Mouse (Mus musculus) cerebellum, adult (tissue): ENCODE data around the gene Mef2b.

Experiments used
- ATAC-seq: cut with Nextera tagmentation; 2 replicates; pipeline ENCODE4 v1.9.2; 2017; ENCODE audit warnings: mild to moderate bottlenecking, moderate library complexity, mixed read lengths; ENCODE audit not compliant: insufficient number of reproducible peaks, low FRiP score, low TSS enrichment

The Mef2b gene

GRCm38 (mm10) chr8:70131166-70131883 is 8.2 kb upstream of the Mef2b start, which contains the start of gene Nr2c2ap:
Gene Nr2c2ap, plus strand, starts transcription at chr8:70131333.
- ATAC-seq: peak; percentile 85

GRCm38 (mm10) chr8:70134086-70134485 is 5.4 kb upstream of the Mef2b start:
- no peak for ATAC-seq

GRCm38 (mm10) chr8:70134931-70135330 is 4.6 kb upstream of the Mef2b start:
- ATAC-seq: no peak

GRCm38 (mm10) chr8:70136591-70136990 is 2.9 kb upstream of the Mef2b start:
- no peak for ATAC-seq

- ATAC-seq: no peak
These were observed 1.6 kb upstream of the Mef2b start for GRCm38 (mm10) chr8:70137890-70138289.

- no peak for ATAC-seq
These were observed 470 bp downstream of the Mef2b start for GRCm38 (mm10) chr8:70139981-70140380.

GRCm38 (mm10) chr8:70147678-70148607 is 8.4 kb downstream of the Mef2b start:
- ATAC-seq: no peak

GRCm38 (mm10) chr8:70150158-70150557 is 10.6 kb downstream of the Mef2b start:
- ATAC-seq: no peak

GRCm38 (mm10) chr8:70152537-70153257 is 13.2 kb downstream of the Mef2b start:
- ATAC-seq: no peak

- no peak for ATAC-seq
These were observed 17.8 kb downstream of the Mef2b start for GRCm38 (mm10) chr8:70157240-70157800.

- 0 out of 2 replicates have a peak, but pooled peaks have one; percentile 31 for ATAC-seq
These were observed 18.8 kb downstream of the Mef2b start for GRCm38 (mm10) chr8:70158069-70158853.

- ATAC-seq: no peak
These were observed 19.7 kb downstream of the Mef2b start for GRCm38 (mm10) chr8:70159211-70159610.

- ATAC-seq: no peak
These were observed 20.5 kb downstream of the Mef2b start for GRCm38 (mm10) chr8:70160015-70160414.

GRCm38 (mm10) chr8:70163316-70163715 is 23.8 kb downstream of the Mef2b start:
- ATAC-seq: no peak

- peak; percentile 63 for ATAC-seq
These were observed 27.1 kb downstream of the Mef2b start for GRCm38 (mm10) chr8:70166504-70167110.

- ATAC-seq: no peak
These were observed 30.6 kb downstream of the Mef2b start for GRCm38 (mm10) chr8:70170116-70170515.

GRCm38 (mm10) chr8:70170748-70171147 is 31.2 kb downstream of the Mef2b start:
- ATAC-seq: no peak

GRCm38 (mm10) chr8:70171240-70171639 is 31.7 kb downstream of the Mef2b start:
- ATAC-seq: no peak

GRCm38 (mm10) chr8:70172043-70172681 is 32.7 kb downstream of the Mef2b start, which contains the start of gene Tmem161a:
Gene Tmem161a, plus strand, starts transcription at chr8:70172356.
- ATAC-seq: peak; percentile 96
